Mouse (Mus musculus) layer of hippocampus, adult 8-10 months (tissue): ENCODE results near the gene Tprkb. TPM values are rescaled to one million over a fixed set of nuclear protein-coding genes. Genes with fewer than 3 reads are reported as not detected.
"Not testable (repeated sequence)": the region's sequence is repeated elsewhere in the genome, so short reads cannot be mapped to it uniquely, and the experiment has no call there.

Source experiments
- DNase-seq, 2 experiments: peaks; one replicate each; pipeline ENCODE4 v3.0.0; 2022; ENCODE audit warnings: low spot score in 2 of 2
- total RNA-seq, 4 experiments: library from RNA; stranded (reverse); gene quantifications; 2 replicates each; pipeline ENCODE4 v1.2.4; 2022

The Tprkb gene
- total RNA-seq = 100 to 1,000 TPM in 1 of 4 experiments, 10 to 100 TPM in 3; 65.5 to 103 (median 79.0) TPM

DNA sequence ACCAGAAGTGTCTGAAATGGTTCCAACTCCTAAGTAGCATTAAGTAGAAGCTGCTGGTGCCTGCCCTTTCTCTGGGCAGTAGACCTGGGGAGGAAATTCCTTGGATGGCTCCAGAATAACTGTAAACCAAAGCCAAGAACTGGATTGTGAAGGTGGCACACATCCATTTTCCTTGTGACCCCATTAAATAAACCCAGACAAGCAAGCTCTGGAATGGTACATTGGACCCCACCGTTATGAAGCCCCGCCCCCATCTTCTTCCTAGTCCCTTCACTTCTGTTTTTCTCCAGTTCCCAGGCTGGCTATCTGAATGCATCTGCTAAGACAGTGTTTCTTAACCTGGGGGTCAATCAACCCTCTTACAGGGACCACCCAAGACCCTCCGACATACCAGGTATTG is at the start of gene Tprkb:
Tprkb (plus strand) TSS at position 279 of the 400 bp plus-strand sequence.
- no peak for DNase-seq

DNA sequence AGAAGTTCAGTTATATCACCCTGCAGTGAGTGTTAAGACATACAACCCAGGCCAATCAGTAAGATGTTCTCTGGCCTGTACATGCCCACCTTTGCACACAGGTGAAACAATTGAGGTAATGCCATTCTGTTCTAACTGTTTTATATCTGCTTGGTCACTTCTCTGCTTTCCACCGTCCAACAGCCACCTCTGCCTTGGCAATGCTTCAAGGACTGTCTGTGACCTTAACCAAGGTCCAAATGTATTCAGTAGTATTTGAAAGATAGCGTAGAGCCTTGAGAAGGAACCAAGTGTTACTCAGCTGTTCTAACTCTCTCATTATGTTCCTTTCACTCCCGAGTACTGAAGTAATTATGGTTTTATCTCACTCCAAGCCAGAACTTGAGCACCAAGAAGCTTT is 49.1 kb upstream of the Tprkb start:
- DNase-seq = no peak

DNA sequence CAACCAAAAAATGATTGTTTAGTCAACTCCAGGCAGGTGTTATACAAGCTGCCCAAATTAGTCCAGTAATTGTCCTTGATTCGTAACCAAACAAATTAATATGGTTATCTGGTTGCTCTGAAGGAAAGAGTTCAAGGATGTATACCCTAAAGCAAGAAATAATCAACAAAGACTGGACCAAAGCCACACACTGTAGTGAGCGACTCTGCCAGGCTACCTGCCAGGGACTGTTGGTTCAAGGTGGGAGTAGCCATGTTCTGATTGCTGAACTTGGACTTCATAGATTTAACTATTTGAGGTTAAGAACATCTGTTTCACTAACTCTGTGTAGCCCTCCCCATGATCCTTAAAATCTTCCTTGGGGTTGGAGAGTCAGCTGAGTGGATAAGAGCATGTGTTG is 48.5 kb upstream of the Tprkb start:
- DNase-seq = no peak

DNA sequence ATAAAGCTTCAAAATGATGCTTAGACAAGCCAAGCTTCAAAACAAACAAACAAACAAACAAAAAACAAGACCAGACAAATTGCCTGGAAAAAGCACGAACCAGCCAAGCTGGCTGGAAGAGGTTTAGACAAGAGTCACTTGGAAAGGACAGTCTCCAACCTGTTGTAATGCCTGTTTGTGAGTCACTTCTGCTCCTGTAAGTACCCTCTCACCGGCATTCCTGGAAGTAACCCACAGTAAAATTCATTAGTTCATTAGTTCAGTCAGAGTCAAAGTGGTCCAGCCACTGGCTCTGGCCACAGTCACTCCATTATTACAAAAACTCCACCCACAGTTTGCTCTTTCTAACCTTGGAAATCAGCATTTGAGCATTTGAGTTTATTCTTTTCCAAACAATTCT is 47.8 kb upstream of the Tprkb start:
- DNase-seq = no peak

DNA sequence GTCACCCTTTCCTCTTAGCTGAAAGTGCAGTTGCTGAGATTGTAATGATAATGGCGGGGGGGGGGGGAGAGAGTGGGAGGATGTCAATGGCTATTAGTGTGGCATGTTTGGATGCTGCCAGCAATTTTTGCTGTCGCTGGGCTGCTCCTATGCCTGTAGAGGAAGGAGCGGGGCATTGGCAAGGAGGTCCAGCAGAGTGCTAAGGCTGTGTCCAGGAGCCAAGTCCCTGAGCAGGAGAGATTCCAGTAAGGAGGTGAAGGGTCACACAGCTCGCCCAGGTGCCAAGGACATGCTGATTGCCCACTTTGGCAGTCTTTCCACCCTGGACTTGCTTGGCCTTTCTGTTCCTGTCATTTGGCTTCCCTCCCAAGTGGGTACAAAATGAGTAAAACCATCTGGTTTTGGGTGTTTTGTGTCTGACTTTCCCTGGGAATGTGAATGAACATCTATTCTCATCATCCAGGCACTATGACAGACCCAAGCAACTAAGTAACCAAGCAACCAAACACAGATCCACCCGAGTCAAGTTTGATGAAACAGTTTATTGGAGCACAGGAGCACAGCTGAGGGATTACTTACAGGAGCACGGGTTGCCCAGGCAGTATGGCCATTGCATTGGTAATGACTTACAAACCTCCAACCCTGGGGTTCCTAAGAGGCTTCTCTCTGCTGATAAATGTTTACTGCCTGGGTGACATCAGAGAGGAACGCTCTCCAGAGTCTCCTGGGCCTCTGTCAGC is 46.6 kb upstream of the Tprkb start:
- peak; percentile 33 to 51 for DNase-seq

DNA sequence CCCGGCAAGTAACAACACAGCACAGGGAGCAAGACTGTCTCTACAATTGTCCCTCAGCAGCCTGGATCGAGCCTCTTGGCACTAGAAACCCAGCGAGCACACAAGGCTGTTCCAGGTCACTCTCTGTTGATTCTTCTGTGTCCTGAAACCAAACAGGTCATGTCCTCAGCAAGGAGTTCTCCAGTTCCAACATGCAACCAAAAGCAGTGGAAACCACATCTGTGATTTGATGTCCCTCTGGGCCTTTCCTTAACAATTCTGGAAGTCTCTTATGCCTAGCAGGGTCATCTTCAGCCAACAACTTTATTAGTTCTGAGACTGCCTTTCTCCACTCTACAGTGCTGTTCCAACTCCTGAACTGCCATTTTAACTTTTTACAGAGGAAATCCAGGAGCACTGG is 45.5 kb upstream of the Tprkb start:
- not testable (repeated sequence) for DNase-seq

DNA sequence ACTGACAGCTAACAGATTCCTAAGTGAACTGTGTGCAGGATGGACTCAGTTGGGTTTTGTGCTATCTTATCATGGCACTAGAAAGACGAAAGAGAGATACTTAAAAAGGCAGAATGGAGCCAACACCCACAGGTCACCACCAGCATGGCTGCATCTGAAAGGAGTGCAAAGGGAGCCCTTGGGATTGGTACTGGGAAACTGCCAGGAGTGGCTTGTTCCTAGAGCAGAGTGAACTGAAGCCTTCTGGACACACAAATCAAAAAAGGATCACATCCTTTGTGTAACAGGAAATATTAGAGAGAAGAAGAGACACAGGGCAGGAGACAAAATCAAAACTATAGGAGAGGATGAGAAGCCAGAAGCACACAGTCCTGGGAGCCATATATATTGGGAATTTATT is 44.7 kb upstream of the Tprkb start:
- not testable (repeated sequence) for DNase-seq

DNA sequence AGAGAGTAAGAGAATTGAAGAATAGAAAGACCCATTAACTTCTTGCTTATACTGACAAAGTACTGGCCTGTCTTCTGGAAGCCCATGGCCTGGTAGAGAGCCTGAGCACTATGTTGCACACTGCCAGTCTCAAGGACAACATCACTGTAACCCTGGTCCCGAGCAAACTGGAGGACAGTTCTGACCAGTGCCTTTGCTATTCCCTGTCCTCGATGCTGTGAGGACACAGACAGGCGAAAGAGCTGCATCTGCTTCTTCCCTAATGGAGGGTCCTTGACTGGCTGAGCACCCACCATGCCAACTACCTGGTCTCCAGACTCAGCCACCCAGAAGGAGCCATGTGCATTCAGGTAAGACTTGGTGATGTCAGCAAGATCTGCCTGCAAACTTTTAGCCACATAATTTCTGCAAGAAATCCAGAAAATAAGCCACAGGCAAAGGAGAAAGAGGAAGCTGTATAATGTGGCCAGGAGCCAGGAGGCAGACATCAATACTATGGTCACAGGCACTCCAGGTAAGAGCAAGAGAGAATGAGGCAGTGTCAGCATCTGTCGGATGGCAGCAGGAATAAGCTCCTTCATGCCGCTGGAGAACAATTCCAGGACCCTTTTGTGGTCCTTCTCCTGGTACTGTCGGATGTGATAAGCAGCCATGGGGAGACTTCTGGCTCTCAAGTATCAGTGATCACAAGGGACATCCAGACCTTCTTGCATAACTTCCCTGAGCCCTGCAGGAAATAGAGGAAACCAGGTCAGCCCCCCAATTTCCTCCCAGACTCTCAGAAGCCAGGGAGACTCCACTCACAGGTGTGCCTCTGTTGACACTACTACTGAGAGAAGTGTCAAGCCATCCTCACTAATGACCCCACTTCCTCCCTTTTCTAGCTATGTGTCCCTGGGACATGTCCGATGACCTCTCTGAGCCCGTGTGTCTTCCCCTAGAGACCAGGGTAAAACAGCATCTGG is 43.7 kb upstream of the Tprkb start:
- no peak for DNase-seq

DNA sequence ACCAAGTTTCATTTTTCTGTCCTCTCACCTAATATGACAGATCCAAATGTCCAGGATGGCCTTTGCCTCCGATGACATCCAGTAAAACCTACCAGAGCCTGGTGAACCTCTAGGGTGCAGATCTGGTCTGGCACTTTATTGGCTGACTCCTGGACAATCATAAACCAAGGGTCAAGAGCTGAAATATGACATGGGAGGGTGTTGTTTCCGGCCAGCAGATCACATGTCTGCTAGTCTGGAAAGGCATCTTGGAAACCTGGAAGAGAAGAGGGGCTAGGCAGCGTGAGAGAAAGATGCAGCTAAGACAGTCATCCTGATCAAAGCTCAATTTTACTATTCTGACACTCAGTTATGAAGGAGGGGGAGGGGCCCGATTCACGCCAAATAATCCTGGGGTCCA is 42.7 kb upstream of the Tprkb start, which contains the start of gene Nat8f2:
Nat8f2 (minus strand) TSS at position 153 of the 400 bp plus-strand sequence.
- DNase-seq = not testable (repeated sequence)

DNA sequence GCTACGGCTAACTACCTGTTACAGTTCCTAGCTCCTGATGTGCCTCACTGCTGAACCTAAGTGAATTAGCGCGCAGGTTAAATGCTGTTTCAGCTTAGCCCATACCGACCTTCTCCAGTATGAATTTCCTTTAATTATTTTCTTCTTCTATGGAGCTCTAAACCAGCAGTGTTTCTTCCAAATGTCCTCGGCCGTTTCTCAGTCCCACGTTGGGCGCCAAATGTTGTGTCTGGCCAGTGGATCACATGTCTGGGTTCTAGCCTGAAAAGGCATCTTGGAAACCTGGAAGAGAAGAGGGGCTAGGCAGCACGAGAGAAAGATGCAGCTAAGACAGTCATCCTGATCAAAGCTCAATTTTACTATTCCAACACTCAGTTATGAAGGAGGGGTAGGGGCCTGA is 28.4 kb upstream of the Tprkb start:
- not testable (repeated sequence) for DNase-seq

DNA sequence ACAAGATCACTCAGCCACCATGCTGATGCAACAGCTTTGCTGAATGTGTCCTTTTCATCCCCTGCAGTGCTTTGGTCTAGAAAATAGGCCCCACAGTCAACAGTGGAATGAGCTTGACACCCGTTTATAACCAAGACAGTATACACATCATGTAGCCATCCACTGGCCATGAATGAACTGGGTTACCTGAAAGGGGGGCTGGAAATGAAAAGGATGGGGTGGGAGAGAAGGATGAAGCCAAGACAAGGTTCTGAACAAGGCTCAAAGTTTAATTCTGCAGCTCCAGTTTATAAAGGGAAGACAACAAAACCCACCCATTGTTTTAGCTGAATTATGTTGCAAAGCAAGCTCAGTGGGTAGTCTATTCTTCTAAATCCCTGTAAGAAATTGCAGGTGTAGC is 27.4 kb upstream of the Tprkb start:
- DNase-seq = no peak

DNA sequence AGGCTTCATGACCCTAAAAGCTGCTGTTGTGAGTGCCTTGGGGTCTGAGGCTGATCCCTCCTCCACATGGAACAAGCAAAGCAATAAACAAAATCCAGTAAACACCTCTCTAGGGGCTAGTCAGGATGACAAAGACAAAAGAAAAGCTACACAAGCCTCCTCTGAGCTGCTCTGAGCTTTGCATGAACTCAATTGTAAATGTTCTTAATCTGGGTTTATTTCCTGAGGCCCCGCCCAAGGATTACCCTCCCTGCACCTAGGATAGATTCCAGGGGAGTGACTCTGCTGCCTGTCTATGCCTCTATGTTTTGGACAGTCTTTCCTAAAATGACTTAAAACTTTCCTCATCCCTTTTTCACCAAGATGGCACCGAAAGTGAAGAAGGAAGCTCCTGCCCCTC is 22.7 kb upstream of the Tprkb start:
- DNase-seq = no peak

DNA sequence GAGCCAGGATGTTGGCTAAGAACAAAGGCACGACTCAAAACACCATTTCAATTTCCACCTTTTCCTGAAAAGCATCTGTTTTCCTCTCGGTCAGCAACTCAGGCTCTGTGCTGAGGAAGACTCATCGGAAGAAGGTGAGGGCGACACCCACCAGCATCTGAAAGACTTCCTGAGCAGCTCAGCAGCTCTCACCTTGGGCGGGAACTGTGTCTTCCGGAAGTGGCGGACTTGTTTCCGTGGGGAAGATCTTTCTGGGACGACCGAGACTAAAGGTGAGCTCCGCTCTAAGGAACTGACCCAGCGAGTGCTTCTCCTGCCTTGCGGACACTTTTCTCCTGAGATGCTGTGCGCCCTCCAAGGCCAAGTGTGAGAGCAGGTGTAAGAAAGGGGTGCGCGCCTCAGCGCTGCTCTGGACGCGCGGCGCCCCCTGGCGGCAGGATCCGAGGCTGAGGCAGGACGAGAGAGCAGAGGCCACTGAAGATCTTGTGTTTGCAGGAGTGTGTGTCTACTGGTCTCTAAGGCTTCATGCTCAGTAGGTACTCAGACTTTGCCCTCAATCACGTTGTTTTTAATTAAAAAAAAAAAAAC is 16.5 kb upstream of the Tprkb start:
- not testable (repeated sequence) for DNase-seq

DNA sequence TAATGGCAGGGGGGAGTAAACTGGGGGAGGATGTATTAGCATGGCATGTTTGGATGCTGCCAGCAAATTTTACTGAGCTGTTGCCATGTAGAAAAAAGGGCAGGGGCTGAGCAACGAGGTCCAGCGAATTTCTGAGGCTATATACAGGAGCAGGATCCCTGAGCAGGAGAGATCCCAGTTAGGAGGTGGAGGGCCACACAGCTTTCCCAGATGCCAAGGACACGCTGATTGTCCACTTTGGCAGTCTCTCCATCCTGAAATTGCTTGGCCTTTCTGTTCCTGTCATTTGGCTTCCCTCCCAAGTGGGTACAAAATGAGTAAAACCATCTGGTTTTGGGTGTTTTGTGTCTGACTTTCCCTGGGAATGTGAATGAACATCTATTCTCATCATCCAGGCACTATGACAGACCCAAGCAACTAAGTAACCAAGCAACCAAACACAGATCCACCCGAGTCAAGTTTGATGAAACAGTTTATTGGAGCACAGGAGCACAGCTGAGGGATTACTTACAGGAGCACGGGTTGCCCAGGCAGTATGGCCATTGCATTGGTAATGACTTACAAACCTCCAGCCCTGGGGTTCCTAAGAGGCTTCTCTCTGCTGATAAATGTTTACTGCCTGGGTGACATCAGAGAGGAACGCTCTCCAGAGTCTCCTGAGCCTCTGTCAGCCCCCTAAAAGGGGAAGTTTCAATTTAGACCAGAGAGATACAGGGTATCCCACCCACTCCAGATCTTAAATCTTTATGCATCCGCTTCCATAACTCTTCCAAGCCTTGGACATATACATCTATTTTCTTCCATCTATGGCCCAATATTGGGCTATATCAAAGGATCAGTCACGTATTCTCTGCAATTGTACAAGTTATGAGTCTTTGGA is 12.8 kb upstream of the Tprkb start:
- DNase-seq = not testable (repeated sequence)

DNA sequence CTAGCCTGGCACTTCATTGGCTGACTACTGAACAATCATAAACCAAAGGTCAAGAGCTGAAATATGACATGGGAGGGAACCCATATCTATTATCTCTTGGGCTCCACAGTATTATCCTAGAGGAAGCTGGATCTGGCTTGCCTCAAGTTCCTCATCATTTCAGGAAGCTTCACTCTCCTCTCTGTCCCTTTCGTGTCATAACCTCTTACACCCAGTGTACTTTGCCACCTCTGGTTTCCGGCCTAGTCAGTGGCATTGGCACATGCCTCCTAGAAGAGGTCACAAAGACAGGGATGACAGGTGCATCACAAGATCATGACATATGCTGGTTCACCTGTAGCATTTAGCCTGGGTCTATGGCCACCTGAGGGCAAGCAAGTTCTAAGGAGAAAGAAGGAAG is 9.4 kb upstream of the Tprkb start:
- DNase-seq = no peak

DNA sequence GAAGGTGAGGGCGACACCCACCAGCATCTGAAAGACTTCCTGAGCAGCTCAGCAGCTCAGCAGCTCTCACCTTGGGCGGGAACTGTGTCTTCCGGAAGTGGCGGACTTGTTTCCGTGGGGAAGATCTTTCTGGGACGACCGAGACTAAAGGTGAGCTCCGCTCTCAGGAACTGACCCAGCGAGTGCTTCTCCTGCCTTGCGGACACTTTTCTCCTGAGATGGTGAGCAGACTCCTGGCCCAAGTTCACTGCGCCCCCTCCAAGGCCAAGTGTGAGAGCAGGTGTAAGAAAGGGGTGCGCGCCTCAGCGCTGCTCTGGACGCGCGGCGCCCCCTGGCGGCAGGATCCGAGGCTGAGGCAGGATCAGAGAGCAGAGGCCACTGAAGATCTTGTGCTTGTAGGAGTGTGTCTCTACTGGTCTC is 7.0 kb upstream of the Tprkb start, which contains the start of gene Nat8f4:
Nat8f4 (minus strand) TSS at position 243 of the 420 bp plus-strand sequence.
- peak; percentile 80 to 88 for DNase-seq

DNA sequence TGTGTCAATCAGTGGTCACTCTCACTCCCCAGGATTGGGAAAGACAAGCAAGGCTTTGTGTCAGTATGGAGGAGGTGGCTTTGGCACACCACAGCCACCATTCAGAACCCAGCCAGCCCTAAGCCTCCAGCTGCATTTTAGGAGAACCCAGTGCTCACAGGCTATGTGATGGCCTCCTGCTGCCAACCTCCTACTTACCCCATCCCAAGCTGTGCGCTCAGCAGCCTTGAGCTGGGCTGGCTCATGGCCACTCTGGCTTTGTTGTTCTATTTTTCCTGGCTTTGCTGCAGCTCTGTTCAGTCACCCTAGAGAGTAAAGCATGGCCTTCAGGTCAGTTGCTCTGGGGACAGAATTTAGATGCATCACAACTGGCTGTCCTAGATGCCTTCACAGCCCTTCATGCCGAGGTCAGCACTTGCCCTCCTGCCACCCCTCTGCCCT is 4.7 kb upstream of the Tprkb start:
- peak; percentile 82 to 91 for DNase-seq

DNA sequence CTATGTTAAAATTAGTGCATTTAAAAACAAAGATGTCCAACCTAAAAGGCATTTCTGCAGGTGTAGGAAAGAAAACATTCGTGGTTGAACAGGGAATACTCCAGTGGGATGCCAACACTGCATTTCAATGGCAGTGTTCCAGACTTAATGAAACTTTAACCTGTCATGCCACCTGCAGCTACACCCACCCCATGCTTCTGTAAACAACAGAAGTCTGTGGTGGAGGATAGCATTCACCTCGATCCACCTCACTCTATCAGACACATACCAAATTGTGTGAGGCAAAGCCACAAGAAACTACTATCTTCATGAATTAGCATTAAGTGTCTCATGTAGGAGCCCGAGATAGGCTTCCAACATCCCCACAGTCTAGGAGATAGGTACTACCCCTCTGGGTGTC is 3.3 kb upstream of the Tprkb start:
- no peak for DNase-seq

DNA sequence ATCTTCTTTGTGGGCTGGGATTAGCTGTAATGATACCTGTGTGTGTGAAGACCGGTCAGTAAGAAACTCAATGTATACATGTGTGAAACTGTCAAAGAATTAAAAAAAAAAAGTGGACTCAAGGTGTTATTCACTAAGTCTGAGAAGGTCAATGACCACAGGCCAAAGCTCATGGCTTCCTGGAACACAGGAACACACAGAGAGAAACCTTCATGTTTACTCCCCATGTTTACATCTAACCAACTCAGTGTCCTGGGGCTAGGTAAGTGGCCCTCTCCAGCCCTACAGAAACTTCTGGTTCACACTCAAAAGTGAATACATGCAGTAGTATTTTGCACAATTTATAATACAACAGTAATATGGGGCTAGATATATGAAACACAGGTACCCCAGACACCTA is 2.0 kb upstream of the Tprkb start:
- no peak for DNase-seq

DNA sequence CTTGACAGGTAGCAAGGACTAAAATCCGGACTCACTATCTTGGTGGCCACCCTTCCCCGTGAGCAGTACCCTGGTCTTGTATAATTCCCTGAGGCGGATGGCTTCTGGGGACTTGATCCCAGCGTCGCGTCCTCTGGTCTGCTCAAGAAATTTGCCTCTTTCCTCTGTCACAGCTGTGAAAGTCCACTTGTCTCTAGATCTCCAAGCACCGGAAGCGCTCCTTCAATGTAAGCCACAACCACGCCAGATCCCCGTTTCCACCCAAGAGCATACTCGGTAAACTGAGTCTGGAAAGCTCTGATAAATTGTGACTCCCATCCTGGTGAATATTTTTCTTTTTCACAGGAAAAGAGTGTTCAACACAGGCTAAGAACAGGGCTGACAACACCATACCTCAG is 3.5 kb downstream of the Tprkb start:
- DNase-seq = peak in 1 of 2 experiments; percentile 27
